Mouse (Mus musculus) hindbrain, embryonic 13.5 days (tissue): ENCODE measurements around the gene Gm21915. TPM values are rescaled to one million over a fixed set of nuclear protein-coding genes. Genes with fewer than 3 reads are reported as not detected.
A peak's percentile ranks its signal among the peaks of the same experiment; 100 is the strongest.

Experiments
- ATAC-seq: fragments of 200-750 bp; cut with Nextera tagmentation; 2 replicates; pipeline ENCODE4 v1.8.0; 2017; ENCODE audit warnings: moderate TSS enrichment; ENCODE audit not compliant: low FRiP score
- H3K27ac ChIP-seq: fragments of 300-500 bp; sonication (generic); 2 replicates; pipeline ENCODE4 v1.5.1; 2015; ENCODE audit warnings: inconsistent platforms, mild to moderate bottlenecking, moderate library complexity
- H3K27me3 ChIP-seq: fragments of 300-500 bp; sonication (generic); 2 replicates; pipeline ENCODE4 v1.6.1; 2015; ENCODE audit warnings: mild to moderate bottlenecking, inconsistent platforms
- H3K36me3 ChIP-seq: fragments of 300-500 bp; sonication (generic); 2 replicates; pipeline ENCODE4 v1.6.1; 2015; ENCODE audit warnings: mild to moderate bottlenecking, inconsistent platforms
- H3K4me1 ChIP-seq: fragments of 300-500 bp; sonication (generic); replicated peaks from 2 replicates; pipeline ENCODE4 v1.6.1; 2015; ENCODE audit warnings: inconsistent platforms
- H3K4me2 ChIP-seq: fragments of 300-500 bp; sonication (generic); 2 replicates; pipeline ENCODE4 v1.6.1; 2015; ENCODE audit warnings: inconsistent platforms, mild to moderate bottlenecking, moderate library complexity
- H3K4me3 ChIP-seq: fragments of 300-500 bp; sonication (generic); 2 replicates; pipeline ENCODE4 v1.5.1; 2015; ENCODE audit warnings: mild to moderate bottlenecking, inconsistent platforms
- H3K9ac ChIP-seq: fragments of 300-500 bp; sonication (generic); 2 replicates; pipeline ENCODE4 v1.6.1; 2015; ENCODE audit warnings: mild to moderate bottlenecking, inconsistent platforms
- H3K9me3 ChIP-seq: fragments of 300-500 bp; sonication (generic); 2 replicates; pipeline ENCODE4 v1.6.1; 2016; ENCODE audit warnings: inconsistent platforms
- WGBS: fragments of 180-500 bp; shearing (Covaris S2); methylation state at CpG from one replicate; pipeline ENCODE4 v1.1.7; 2015; 5-methylcytosine and 5-hydroxymethylcytosine counted together
- polyA plus RNA-seq: library from polyadenylated mRNA; unstranded; fragments of >200 nt; fragmentation: Nextera tagmentation; extraction: Ambion mirVana; gene quantifications from 2 replicates; pipeline ENCODE4 v1.2.1, GENCODE M21; 2015

Gm21915 gene
- polyA plus RNA-seq, 1 experiment from 2014 or later: not detected

DNA sequence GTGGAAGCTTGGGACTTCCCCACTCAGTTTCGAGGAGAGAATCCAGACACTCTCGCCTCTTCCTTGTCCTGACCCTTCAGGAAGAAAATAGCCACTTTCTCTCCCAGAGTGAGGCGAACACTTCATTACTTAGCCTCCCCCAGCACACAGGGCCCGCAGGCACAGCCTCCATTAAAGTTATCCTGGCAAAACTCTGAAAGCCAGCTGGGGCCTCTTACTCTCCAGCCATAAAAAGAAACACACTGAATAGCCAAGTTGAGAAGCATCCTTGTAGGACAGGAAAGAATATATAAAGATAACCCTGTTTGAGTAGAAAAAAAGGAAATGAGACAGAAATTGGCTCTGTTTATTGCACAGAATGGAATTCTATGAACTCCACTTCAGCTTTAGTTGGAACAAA lies 8.2 kb downstream of the Gm21915 start:
- H3K4me1 ChIP-seq: peaks cover 4% of the 10 kb centered on the region; the same call in 1 of the 2 replicates
- no peak for ATAC-seq
- no peak overlapping the region for H3K27ac ChIP-seq
- no peaks in the 10 kb centered on the region for H3K9me3 ChIP-seq
- 74% methylated on average over 4 of the region's 4 CpGs for WGBS
- H3K4me3 ChIP-seq: no peak overlapping the region
- H3K9ac ChIP-seq: no peak overlapping the region
- H3K27me3 ChIP-seq: no peaks in the 10 kb centered on the region
- no peak overlapping the region for H3K4me2 ChIP-seq
- H3K36me3 ChIP-seq: no peaks in the 10 kb centered on the region

DNA sequence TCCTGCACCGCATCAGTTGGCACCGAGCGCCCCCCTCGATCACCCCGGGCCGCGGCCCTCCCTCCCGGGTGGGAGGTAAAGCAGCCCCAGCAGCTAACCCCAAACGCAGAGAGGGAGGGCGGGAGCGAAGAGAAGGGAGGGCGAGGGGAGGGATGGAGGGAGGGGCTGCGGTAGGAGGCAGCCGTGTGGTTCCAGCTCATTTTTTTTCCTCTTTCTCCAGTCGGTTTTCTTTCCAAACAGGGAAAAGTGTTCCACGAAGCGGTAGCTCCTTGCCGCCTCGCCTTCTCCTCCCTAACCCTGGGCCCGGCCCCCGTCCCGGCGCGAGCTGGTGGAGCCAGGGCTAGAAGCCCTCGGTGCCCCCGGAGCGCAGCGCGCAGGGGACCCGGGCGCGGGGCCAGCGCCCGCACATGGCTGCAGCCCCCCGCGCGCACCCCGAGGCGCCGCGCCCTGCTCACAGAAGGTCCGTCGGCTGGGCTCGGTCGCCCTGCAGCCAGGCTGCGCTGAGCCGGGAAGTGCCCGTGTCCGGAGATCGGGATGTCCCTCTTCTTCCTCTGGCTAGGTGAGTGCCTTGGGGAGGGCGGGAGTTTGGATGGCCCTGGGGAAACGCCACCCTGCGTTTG lies 15.5 kb downstream of the Gm21915 start, which contains the start of gene Clmp:
TSS of gene Clmp (plus strand) at position 162 of the 620 bp plus-strand sequence.
- WGBS: under 1% methylated on average over 52 of the region's 53 CpGs
- H3K4me2 ChIP-seq: peak within 1 kb of the TSS; percentile 76
- ATAC-seq: peak; percentile 79
- no peaks in the 10 kb centered on the region; the same call in 1 of the 2 replicates for H3K27me3 ChIP-seq
- H3K4me1 ChIP-seq: peaks cover 41% of the 10 kb centered on the region
- no peaks in the 10 kb centered on the region for H3K9me3 ChIP-seq
- peak within 1 kb of the TSS; percentile 98 for H3K27ac ChIP-seq
- peak within 1 kb of the TSS; percentile 94 for H3K9ac ChIP-seq
- H3K36me3 ChIP-seq: no peaks in the 10 kb centered on the region
- H3K4me3 ChIP-seq: peak within 1 kb of the TSS; percentile 82

DNA sequence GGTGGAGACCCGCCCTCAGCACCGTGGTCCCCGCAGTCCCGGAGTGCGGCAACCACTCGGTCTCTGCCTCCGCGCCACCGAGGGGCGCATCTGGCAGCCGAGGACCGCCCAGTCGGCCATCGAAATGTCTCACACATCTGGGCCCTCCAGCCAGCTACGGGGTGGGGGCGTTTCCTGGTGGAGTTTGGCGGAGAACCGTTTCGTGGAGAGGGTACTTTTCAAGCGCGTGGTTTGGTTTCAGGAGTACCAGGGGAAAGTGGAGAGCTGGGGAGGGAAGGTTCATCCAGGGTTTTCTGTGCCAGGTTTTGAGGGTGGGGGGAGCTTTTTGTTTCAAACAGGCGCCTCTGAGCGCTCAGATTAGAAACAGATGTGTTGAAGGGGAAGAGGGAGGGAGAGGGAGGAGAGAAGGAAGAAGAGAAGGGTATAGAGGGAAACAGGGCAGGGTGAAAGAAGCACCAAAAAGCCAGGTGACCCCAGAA lies 16.0 kb downstream of the Gm21915 start:
- Histone ChIP-seq H3K27me3 (no peaks in the 10 kb centered on the region; the same call in 1 of the 2 replicates), H3K36me3 (no peaks in the 10 kb centered on the region), H3K4me3 (peak overlapping the region; percentile 82), H3K9me3 (no peaks in the 10 kb centered on the region), H3K4me1 (peaks cover 41% of the 10 kb centered on the region), H3K27ac (peak overlapping the region; percentile 98), H3K9ac (peak overlapping the region; percentile 94), H3K4me2 (peak overlapping the region; percentile 76)
- ATAC-seq: peak; percentile 77
- WGBS: under 1% methylated on average over 23 of the region's 23 CpGs

DNA sequence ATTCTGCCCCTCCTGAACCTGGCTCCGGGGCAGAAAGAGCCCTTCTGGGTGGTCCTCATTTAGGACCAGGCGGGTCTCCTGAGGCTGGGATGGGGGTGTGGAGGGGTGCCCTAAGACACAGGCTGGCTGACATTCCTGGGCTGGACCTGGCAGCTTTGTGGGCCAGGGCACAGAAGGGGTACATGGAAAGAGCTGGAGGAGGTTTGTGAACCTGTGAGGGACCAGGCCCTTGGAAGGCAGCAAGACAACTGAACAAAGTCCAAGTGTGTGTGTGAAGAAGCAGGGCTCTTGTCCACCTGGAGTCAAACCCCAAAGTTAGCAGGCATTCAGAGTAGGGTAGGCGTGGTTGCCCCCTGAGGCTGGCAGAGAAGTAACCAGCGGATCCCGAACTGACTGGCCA lies 16.6 kb downstream of the Gm21915 start:
- no peaks in the 10 kb centered on the region; the same call in 1 of the 2 replicates for H3K27me3 ChIP-seq
- H3K9ac ChIP-seq: peak overlapping the region; percentile 94
- H3K36me3 ChIP-seq: no peaks in the 10 kb centered on the region
- peaks cover 44% of the 10 kb centered on the region for H3K4me1 ChIP-seq
- H3K4me3 ChIP-seq: peak overlapping the region; percentile 82
- peak overlapping the region; percentile 98 for H3K27ac ChIP-seq
- H3K9me3 ChIP-seq: no peaks in the 10 kb centered on the region
- 42% methylated on average over 5 of the region's 5 CpGs for WGBS
- H3K4me2 ChIP-seq: peak overlapping the region; percentile 76
- ATAC-seq: no peak

DNA sequence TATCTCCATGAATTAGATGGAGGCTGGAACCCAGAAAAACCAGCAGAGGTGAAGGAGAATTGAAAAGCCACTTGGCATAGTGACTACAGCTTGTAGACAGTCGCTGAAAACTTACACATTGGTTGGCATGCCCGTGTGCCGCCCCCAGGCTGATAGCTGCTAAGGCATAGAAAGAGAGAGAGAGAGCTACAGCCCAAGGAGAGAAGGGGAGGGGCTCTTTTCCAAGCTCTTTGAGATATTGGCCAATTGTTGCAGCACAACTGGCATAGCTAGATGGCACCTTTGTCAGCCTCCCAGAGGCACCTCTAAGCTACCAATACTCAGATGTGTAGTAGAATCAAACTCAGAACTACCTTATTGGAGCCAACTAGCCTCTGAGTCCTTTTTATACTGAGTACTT lies 17.1 kb downstream of the Gm21915 start:
- no peak for ATAC-seq
- H3K36me3 ChIP-seq: no peaks in the 10 kb centered on the region
- WGBS: 44% methylated on average over 3 of the region's 3 CpGs

DNA sequence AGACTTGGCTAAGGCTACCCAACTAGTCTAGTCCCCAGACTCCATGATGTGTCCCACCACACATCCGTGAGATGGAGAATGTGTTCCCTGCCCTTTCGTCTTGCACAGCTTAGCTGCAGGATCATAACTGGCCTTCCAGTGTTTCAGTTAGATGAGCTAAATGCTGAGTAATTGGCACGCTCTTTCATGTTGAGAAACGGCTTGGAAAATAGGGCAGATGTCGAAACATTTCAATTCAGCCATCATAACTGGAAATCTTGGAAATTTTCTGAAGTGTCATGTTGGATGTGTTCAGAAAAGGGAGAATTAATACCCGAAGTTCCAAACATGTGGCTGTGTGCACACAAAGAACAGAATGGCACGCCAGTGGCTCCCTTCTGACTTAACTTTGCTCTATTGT lies 20.1 kb downstream of the Gm21915 start:
- H3K4me1 ChIP-seq: peaks cover 69% of the 10 kb centered on the region
- 92% methylated on average over 7 of the region's 7 CpGs for WGBS
- H3K27ac ChIP-seq: no peak overlapping the region
- H3K36me3 ChIP-seq: no peaks in the 10 kb centered on the region
- H3K9me3 ChIP-seq: no peaks in the 10 kb centered on the region
- no peak overlapping the region for H3K4me3 ChIP-seq
- no peak overlapping the region for H3K9ac ChIP-seq
- no peak for ATAC-seq
- H3K27me3 ChIP-seq: no peaks in the 10 kb centered on the region
- no peak overlapping the region for H3K4me2 ChIP-seq

More for the DNA sequence above, 17.1 kb downstream of the Gm21915 start:
- peaks cover 49% of the 10 kb centered on the region for H3K4me1 ChIP-seq
- peak overlapping the region; percentile 76 for H3K4me2 ChIP-seq
- H3K27me3 ChIP-seq: no peaks in the 10 kb centered on the region; the same call in 1 of the 2 replicates
- H3K9me3 ChIP-seq: no peaks in the 10 kb centered on the region
- H3K27ac ChIP-seq: peak overlapping the region; percentile 98
- peak overlapping the region; percentile 82 for H3K4me3 ChIP-seq
- peak overlapping the region; percentile 94 for H3K9ac ChIP-seq

DNA sequence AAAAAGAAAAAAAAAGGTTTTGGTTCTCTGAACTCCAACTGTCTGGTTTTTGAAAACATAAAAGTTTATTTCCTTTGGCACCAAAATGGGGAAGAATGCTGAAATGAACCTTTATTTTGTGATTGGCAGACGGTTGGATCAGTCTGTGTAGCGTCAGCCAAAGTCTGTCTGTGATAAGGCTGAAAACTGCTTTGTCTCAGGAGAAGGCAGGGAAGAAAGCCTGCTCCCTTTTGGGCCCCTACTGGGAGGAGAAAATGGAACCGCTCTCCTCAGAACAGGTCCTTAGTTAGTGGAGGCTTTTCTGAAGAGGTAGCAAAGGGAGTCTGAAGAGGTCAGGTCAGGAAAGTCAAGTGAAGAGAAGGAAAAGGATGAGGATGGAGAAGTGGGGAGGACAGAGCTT lies 22.6 kb downstream of the Gm21915 start:
- 0 out of 2 replicates have a peak, but pooled peaks cover 9% of the 10 kb centered on the region for H3K36me3 ChIP-seq
- no peak for ATAC-seq
- no peaks in the 10 kb centered on the region for H3K27me3 ChIP-seq
- peaks cover 55% of the 10 kb centered on the region for H3K4me1 ChIP-seq
- H3K4me2 ChIP-seq: no peak overlapping the region
- 28% methylated on average over 3 of the region's 3 CpGs for WGBS
- H3K9ac ChIP-seq: no peak overlapping the region
- H3K9me3 ChIP-seq: no peaks in the 10 kb centered on the region
- no peak overlapping the region for H3K4me3 ChIP-seq
- peak overlapping the region; percentile 83 for H3K27ac ChIP-seq

DNA sequence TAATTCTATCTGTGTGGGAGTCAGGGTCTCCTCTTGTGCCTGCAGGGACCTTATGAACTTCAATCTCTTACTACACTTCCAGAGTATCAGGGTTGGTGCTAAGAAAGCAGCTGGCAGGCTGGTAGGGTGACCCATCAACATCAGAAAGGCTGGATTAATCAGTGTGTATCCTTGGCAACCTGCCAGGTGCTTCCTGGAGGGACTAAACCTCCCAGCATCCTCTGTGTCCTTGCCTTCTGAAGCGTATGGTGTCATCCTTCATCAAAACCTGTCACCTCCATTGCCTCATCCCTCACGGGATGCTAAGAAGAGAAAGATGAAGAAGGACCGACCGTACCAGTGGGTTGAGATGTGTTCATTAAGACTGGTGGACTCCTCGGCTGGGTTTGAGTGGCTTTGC lies 23.4 kb downstream of the Gm21915 start:
- peak overlapping the region; percentile 83 for H3K27ac ChIP-seq
- 39% methylated on average over 5 of the region's 5 CpGs for WGBS
- no peak overlapping the region for H3K4me2 ChIP-seq
- no peaks in the 10 kb centered on the region for H3K9me3 ChIP-seq
- peaks cover 48% of the 10 kb centered on the region for H3K4me1 ChIP-seq
- no peak overlapping the region for H3K9ac ChIP-seq
- H3K4me3 ChIP-seq: no peak overlapping the region
- ATAC-seq: peak; percentile 73
- H3K36me3 ChIP-seq: 0 out of 2 replicates have a peak, but pooled peaks cover 9% of the 10 kb centered on the region
- H3K27me3 ChIP-seq: no peaks in the 10 kb centered on the region

DNA sequence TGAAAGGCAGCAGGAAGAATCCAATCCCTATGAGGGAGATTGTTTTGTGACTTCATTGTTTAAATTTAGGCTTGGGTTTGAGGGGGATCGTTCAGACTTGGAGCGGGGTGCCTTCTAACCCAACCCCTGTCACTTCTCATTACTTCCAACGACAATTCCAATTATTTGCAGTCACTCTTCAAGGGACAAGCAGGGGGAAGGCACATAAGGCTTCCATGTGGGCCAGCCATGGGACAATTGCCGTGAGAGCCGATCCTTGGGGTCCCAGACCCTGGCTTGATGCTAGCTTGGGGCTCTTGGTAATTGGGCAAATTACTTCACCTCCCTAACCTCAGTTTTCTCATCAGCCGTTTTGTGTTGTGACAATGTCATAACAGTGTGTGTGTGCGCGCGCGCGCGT lies 23.9 kb downstream of the Gm21915 start:
- 0 out of 2 replicates have a peak, but pooled peaks cover 9% of the 10 kb centered on the region for H3K36me3 ChIP-seq
- no peaks in the 10 kb centered on the region for H3K27me3 ChIP-seq
- H3K9me3 ChIP-seq: no peaks in the 10 kb centered on the region
- H3K4me2 ChIP-seq: peak overlapping the region; percentile 13; the same call in 1 of the 2 replicates
- H3K4me3 ChIP-seq: no peak overlapping the region
- 60% methylated on average over 12 of the region's 12 CpGs for WGBS
- ATAC-seq: no peak
- peak overlapping the region; percentile 83 for H3K27ac ChIP-seq
- H3K9ac ChIP-seq: peak overlapping the region; percentile 24; the same call in 1 of the 2 replicates
- H3K4me1 ChIP-seq: peaks cover 43% of the 10 kb centered on the region

DNA sequence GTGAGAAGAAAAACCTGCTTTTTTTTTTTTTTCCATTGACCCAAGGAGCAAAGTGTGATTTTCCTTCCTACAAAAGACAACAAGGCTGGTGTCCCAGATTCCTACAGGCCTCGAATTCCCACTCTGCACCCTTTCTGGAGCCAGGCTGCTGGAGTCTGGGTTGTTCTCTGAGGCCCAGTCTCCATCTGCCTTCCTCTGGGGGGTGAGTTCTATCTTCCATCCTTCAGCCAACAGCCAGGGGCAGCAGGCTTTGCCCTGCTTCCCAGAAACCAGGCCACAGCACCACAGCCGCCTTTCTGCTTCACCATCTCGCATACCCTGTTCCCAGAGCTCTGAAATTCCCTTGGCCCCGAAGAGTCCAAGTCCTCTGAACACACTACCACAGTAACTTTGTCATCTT lies 25.7 kb downstream of the Gm21915 start:
- no peak for ATAC-seq
- Histone ChIP-seq H3K27ac (no peak overlapping the region), H3K4me3 (no peak overlapping the region), H3K4me2 (no peak overlapping the region), H3K9me3 (no peaks in the 10 kb centered on the region), H3K27me3 (no peaks in the 10 kb centered on the region), H3K9ac (no peak overlapping the region), H3K4me1 (peaks cover 34% of the 10 kb centered on the region), H3K36me3 (0 out of 2 replicates have a peak, but pooled peaks cover 9% of the 10 kb centered on the region)
- 90% methylated on average over 4 of the region's 4 CpGs for WGBS

DNA sequence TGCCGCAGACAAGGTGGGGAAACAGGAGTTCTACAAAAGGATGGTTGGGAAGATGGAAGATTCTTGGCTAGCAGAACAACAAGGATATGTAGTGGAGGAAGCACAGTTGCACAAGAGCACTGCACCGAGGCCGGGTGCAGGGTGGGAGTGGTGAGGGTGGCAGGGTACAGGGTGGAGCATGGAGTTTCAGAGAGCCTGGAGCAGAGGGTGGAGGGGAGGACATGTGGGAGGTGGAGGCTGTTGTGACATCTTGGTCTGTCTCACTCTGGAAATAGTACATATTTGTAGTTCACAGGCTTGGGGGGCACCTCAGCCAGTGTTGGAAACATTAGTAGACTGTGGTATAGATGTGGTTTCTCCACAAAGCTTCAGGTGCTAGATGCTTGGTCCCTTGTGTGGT lies 28.8 kb downstream of the Gm21915 start:
- ATAC-seq: no peak
- Histone ChIP-seq H3K4me1 (peaks cover 17% of the 10 kb centered on the region), H3K4me3 (no peak overlapping the region), H3K27ac (no peak overlapping the region), H3K27me3 (no peaks in the 10 kb centered on the region), H3K4me2 (no peak overlapping the region), H3K9ac (no peak overlapping the region), H3K36me3 (0 out of 2 replicates have a peak, but pooled peaks cover 9% of the 10 kb centered on the region), H3K9me3 (no peaks in the 10 kb centered on the region)
- 93% methylated on average over 3 of the region's 3 CpGs for WGBS

DNA sequence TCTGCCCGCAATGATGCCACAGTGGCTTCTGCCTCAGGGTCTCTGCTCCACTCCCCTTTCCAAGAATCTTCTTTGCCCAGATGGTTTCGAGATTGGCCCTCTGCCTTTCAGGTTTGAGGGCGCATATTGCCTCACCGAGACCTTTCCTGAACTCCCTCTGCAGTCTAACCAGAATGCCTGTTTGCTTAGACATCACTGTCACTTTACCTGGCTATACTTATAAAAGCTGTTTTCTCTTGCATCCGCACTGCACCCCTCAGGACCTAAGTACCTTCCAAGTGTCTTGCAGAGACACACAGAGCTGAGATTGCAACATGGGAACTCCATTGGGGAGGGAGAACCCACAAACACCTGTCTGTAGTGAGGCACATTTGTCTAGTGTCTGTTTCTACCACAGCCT lies 29.8 kb downstream of the Gm21915 start:
- Histone ChIP-seq H3K4me2 (no peak overlapping the region), H3K27me3 (no peaks in the 10 kb centered on the region), H3K4me1 (peaks cover 15% of the 10 kb centered on the region), H3K36me3 (0 out of 2 replicates have a peak, but pooled peaks cover 9% of the 10 kb centered on the region), H3K27ac (no peak overlapping the region), H3K4me3 (no peak overlapping the region), H3K9ac (no peak overlapping the region), H3K9me3 (no peaks in the 10 kb centered on the region)
- ATAC-seq: no peak
- 89% methylated on average over 5 of the region's 5 CpGs for WGBS
